Mouse (Mus musculus): ENCODE results near the gene Fhod1.

- TF ChIP-seq POLR2A (IDR thresholded peaks at IDR 0.05; ENCODE audit: control insufficient read depth, extremely low read depth, insufficient read depth, low read length, poor library complexity) = no peak
- peak; percentile 18; the same call in 1 of the 2 replicates for TF ChIP-seq CTCF (IDR thresholded peaks at IDR 0.05; ENCODE audit: borderline replicate concordance, control insufficient read depth, extremely low read depth, insufficient read depth, low read length, poor library complexity)
Observed at GRCm38 (mm10) chr8:105347428-105348221, at the start of gene Fhod1.

Measured in thymus, adult 2 months (tissue).